15 mouse cellular contexts compared by ENCODE assay signal in the genomic region with DNA sequence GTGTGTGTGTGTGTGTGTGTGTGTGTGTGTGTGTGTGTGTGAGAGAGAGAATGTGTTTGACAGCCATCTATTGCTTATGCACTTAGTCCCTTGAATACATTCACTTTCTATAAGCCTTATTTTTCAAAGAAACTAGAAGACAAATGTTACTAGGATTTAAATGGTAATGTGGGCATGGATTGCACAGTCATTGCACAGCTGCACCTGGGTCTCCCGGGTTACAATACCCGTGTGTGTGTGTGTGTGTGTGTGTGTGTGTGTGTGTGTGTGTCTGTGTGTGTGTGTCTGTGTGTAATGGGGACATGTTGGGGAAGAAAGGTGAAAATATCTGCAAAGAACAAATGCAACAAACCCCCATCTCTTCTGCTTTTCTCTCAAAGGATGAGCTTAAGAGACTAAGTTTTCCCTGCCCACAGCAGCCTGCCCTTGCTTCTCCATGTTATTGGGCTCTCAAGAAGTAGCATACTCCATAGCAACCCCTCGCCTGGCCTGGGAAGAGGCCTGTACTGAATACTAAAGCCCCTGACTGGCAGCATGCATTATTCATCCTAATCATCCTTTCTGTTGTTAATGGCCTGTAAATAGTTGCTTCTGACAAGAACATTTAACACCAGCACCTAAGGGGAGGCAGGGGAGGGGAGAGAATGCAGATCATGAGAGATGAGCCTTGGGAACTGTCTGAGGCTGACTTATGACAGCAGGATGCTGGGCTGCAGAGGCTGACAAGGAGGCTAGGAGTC.
A peak's percentile ranks its signal among the peaks of the same experiment; 100 is the strongest.
DNase-seq lines count a peak whose midpoint lies in the region; ATAC-seq and TF ChIP-seq lines count a peak whose summit lies in the region.
"Had no signal": no experiment of that assay in that cellular context is flagged by ENCODE, and none has a peak within 500 bp of the region (broad histone marks: within the 10 kb centered on the region; RNA-seq: fewer than 3 reads in every experiment).

No protein-coding gene starts in this region.

- H3K9ac ChIP-seq in forebrain, embryonic 12.5 days, result no peak overlapping the region
- no peak overlapping the region for H3K9ac ChIP-seq in hindbrain, embryonic 15.5 days
- H3K9ac ChIP-seq in midbrain, postnatal 0 days (replicated peaks; ENCODE audit: low read length, poor library complexity, severe bottlenecking), result no peak overlapping the region
- H3K9ac ChIP-seq: liver, embryonic 12.5 days had no signal

- no peak overlapping the region for H3K4me3 ChIP-seq in forebrain, embryonic 12.5 days (replicated peaks)
- H3K4me3 ChIP-seq in hindbrain, embryonic 15.5 days, result no peak overlapping the region
- no peak overlapping the region for H3K4me3 ChIP-seq in midbrain, postnatal 0 days (ENCODE audit: low read depth, low read length)
- no peak overlapping the region for H3K4me3 ChIP-seq in gastrocnemius, adult 2 months
- H3K4me3 ChIP-seq: liver, embryonic 12.5 days had no signal

- 28% methylated on average over 3 of the region's 3 CpGs for WGBS in forebrain, embryonic 12.5 days
- WGBS in hindbrain, embryonic 15.5 days, result 11% methylated on average over 3 of the region's 3 CpGs
- 16% methylated on average over 3 of the region's 3 CpGs for WGBS in midbrain, postnatal 0 days

- peak overlapping the region; percentile 78 for H3K27ac ChIP-seq in forebrain, embryonic 12.5 days
- peak overlapping the region; percentile 46 for H3K27ac ChIP-seq in hindbrain, embryonic 15.5 days (replicated peaks)
- H3K27ac ChIP-seq in midbrain, postnatal 0 days (ENCODE audit: low read depth, low read length), result peak overlapping the region; percentile 43; the same call in 1 of the 2 replicates
- H3K27ac ChIP-seq in gastrocnemius, adult 2 months, result no peak overlapping the region
- H3K27ac ChIP-seq: liver, embryonic 12.5 days had no signal

- peaks cover 18% of the 10 kb centered on the region for H3K4me1 ChIP-seq in forebrain, embryonic 12.5 days
- peaks cover 12% of the 10 kb centered on the region; the same call in 1 of the 2 replicates for H3K4me1 ChIP-seq in hindbrain, embryonic 15.5 days (replicated peaks)
- H3K4me1 ChIP-seq in midbrain, postnatal 0 days (ENCODE audit: insufficient read depth, low read length), result peaks cover 3% of the 10 kb centered on the region; the same call in 1 of the 2 replicates
- H3K4me1 ChIP-seq: liver, embryonic 12.5 days had no signal

- intact Hi-C loops in heart, postnatal 10 days (cut with DNase I), result no loop called here
- intact Hi-C loops in gastrocnemius, adult 2 months (cut with DNase I), result no loop called here

- peak; percentile 47 for DNase-seq in R1 (ENCODE audit: low read depth, low spot score)
- peak; percentile 65 for DNase-seq in midbrain, postnatal 0 days (ENCODE audit: low spot score)
- DNase-seq in heart, postnatal 10 days, result no peak
- DNase-seq in frontal cortex, postnatal 36 days (ENCODE audit: low spot score in 2 of 2), result no peak
- DNase-seq in natural killer cell, adult 2 months (ENCODE audit: low spot score in 2 of 2), result no peak
- DNase-seq in gastrocnemius, adult 2 months, result no peak
- DNase-seq: cerebellum, adult 11-12 months; kidney, postnatal 36 days; right cerebral cortex, adult 18-20 months; thymus, adult 18-20 months had no signal

- TF ChIP-seq CTCF in midbrain, postnatal 0 days (IDR thresholded peaks at IDR 0.05), result no peak
- TF ChIP-seq CTCF in gastrocnemius, adult 2 months (IDR thresholded peaks at IDR 0.05), result no peak

- H3K36me3 ChIP-seq in forebrain, embryonic 12.5 days (replicated peaks), result no peaks in the 10 kb centered on the region
- H3K36me3 ChIP-seq in hindbrain, embryonic 15.5 days, result no peaks in the 10 kb centered on the region
- no peaks in the 10 kb centered on the region for H3K36me3 ChIP-seq in midbrain, postnatal 0 days (ENCODE audit: insufficient read depth, low read length)
- H3K36me3 ChIP-seq: liver, embryonic 12.5 days had no signal

- no peak overlapping the region for H3K4me2 ChIP-seq in forebrain, embryonic 12.5 days
- H3K4me2 ChIP-seq in hindbrain, embryonic 15.5 days, result no peak overlapping the region
- H3K4me2 ChIP-seq in midbrain, postnatal 0 days (ENCODE audit: low read depth, low read length, poor library complexity, severe bottlenecking), result no peak overlapping the region
- H3K4me2 ChIP-seq: liver, embryonic 12.5 days had no signal

- H3K9me3 ChIP-seq in forebrain, embryonic 12.5 days, result no peaks in the 10 kb centered on the region
- H3K9me3 ChIP-seq in hindbrain, embryonic 15.5 days, result no peaks in the 10 kb centered on the region
- H3K9me3 ChIP-seq in midbrain, postnatal 0 days (ENCODE audit: low read length), result no peaks in the 10 kb centered on the region
- H3K9me3 ChIP-seq: liver, embryonic 12.5 days had no signal

- peak; percentile 93 for ATAC-seq in forebrain, embryonic 12.5 days (ENCODE audit: low FRiP score)
- peak; percentile 87 for ATAC-seq in hindbrain, embryonic 15.5 days (ENCODE audit: low FRiP score, low read depth)
- ATAC-seq in midbrain, postnatal 0 days (ENCODE audit: low FRiP score), result peak; percentile 69; the same call in 1 of the 2 replicates
- ATAC-seq: intestine, postnatal 0 days; liver, embryonic 12.5 days; lung, postnatal 0 days had no signal

- H3K27me3 ChIP-seq in forebrain, embryonic 12.5 days, result no peaks in the 10 kb centered on the region
- no peaks in the 10 kb centered on the region for H3K27me3 ChIP-seq in hindbrain, embryonic 15.5 days
- H3K27me3 ChIP-seq in midbrain, postnatal 0 days (ENCODE audit: insufficient read depth, low read length), result no peaks in the 10 kb centered on the region
- H3K27me3 ChIP-seq: liver, embryonic 12.5 days had no signal

Comparison
In these comparisons a context has a peak if more than half of its experiments do, and no peak if none do; other contexts are left out.
1. DNase-seq: peak in R1 (single experiment) and midbrain, postnatal 0 days (single experiment); none in heart, postnatal 10 days (0 of 2), frontal cortex, postnatal 36 days (0 of 2), natural killer cell, adult 2 months (0 of 2) and gastrocnemius, adult 2 months (single experiment).
2. Peak in every context shown above with its lines, with median percentiles within 50 percentile points of each other: ATAC-seq.